Mouse (Mus musculus) layer of hippocampus, adult 2 months (tissue): ENCODE results near the gene Trabd2b. TPM values are rescaled to one million over a fixed set of nuclear protein-coding genes. Genes with fewer than 3 reads are reported as not detected.

Experiments
- DNase-seq, 2 experiments: peaks; one replicate each; pipeline ENCODE4 v3.0.0; 2022; ENCODE audit warnings: low spot score in 2 of 2
- H3K27ac ChIP-seq: fragments of 200-600 bp; 2 replicates; pipeline ENCODE4 v1.8.1; 2022
- H3K4me3 ChIP-seq: fragments of 200-600 bp; 2 replicates; pipeline ENCODE4 v1.8.1; 2022; ENCODE audit warnings: mild to moderate bottlenecking
- CTCF ChIP-seq: fragments of 200-600 bp; conservative IDR thresholded peaks from 2 replicates; pipeline ENCODE4 v1.8.1; 2022; ENCODE audit warnings: antibody characterized with exemption, mild to moderate bottlenecking, moderate library complexity
- total RNA-seq, 2 experiments: library from RNA; stranded (reverse); gene quantifications; 2 replicates each; pipeline ENCODE4 v1.2.3; 2021

The Trabd2b gene
- total RNA-seq, 2 experiments from 2014 or later, result 1.5 to 1.6 TPM

GRCm38 (mm10) chr4:114624114-114624910 is 217.8 kb downstream of the Trabd2b start:
- Histone ChIP-seq H3K27ac (no peak overlapping the region), H3K4me3 (no peak overlapping the region)
- DNase-seq, result no peak
- TF ChIP-seq CTCF, result no peak

GRCm38 (mm10) chr4:114625357-114625756 is 218.8 kb downstream of the Trabd2b start:
- no peak for DNase-seq
- Histone ChIP-seq H3K4me3 (no peak overlapping the region), H3K27ac (peak overlapping the region; percentile 25; the same call in 1 of the 2 replicates)
- no peak for TF ChIP-seq CTCF

GRCm38 (mm10) chr4:114625920-114626319 is 219.4 kb downstream of the Trabd2b start:
- TF ChIP-seq CTCF, result peak; percentile 36
- H3K27ac ChIP-seq, result peak overlapping the region; percentile 25; the same call in 1 of the 2 replicates
- no peak for DNase-seq
- no peak overlapping the region for H3K4me3 ChIP-seq

GRCm38 (mm10) chr4:114627674-114628293 is 221.3 kb downstream of the Trabd2b start:
- TF ChIP-seq CTCF, result no peak
- no peak for DNase-seq
- Histone ChIP-seq H3K27ac (no peak overlapping the region), H3K4me3 (no peak overlapping the region)

GRCm38 (mm10) chr4:114635889-114636288 is 229.4 kb downstream of the Trabd2b start:
- Histone ChIP-seq H3K4me3 (no peak overlapping the region), H3K27ac (peak overlapping the region; percentile 49; the same call in 1 of the 2 replicates)
- TF ChIP-seq CTCF, result peak; percentile 86
- peak; percentile 71 to 80 for DNase-seq

GRCm38 (mm10) chr4:114636324-114636723 is 229.8 kb downstream of the Trabd2b start:
- H3K4me3 ChIP-seq, result no peak overlapping the region
- H3K27ac ChIP-seq, result peak overlapping the region; percentile 49; the same call in 1 of the 2 replicates
- TF ChIP-seq CTCF, result no peak
- DNase-seq, result peak; percentile 46 to 61

- Histone ChIP-seq H3K4me3 (no peak overlapping the region), H3K27ac (no peak overlapping the region)
- DNase-seq, result no peak
- TF ChIP-seq CTCF, result peak; percentile 73
Measured at GRCm38 (mm10) chr4:114637120-114637519, 230.6 kb downstream of the Trabd2b start.

- TF ChIP-seq CTCF, result no peak
- no peak for DNase-seq
- no peak overlapping the region for H3K27ac ChIP-seq
- no peak overlapping the region for H3K4me3 ChIP-seq
Measured at GRCm38 (mm10) chr4:114642469-114642868, 235.9 kb downstream of the Trabd2b start.

- no peak overlapping the region for H3K4me3 ChIP-seq
- no peak for DNase-seq
- H3K27ac ChIP-seq, result no peak overlapping the region
- no peak for TF ChIP-seq CTCF
Measured at GRCm38 (mm10) chr4:114643679-114644208, 237.2 kb downstream of the Trabd2b start.

- TF ChIP-seq CTCF, result no peak
- H3K4me3 ChIP-seq, result no peak overlapping the region
- H3K27ac ChIP-seq, result no peak overlapping the region
- no peak for DNase-seq
Measured at GRCm38 (mm10) chr4:114645341-114645740, 238.8 kb downstream of the Trabd2b start.

GRCm38 (mm10) chr4:114646825-114647681 is 240.5 kb downstream of the Trabd2b start:
- H3K4me3 ChIP-seq, result no peak overlapping the region
- DNase-seq, result no peak
- no peak for TF ChIP-seq CTCF

GRCm38 (mm10) chr4:114647689-114648088 is 241.2 kb downstream of the Trabd2b start:
- H3K27ac ChIP-seq, result no peak overlapping the region
- peak; percentile 95 for TF ChIP-seq CTCF
- DNase-seq, result peak; percentile 57 to 91
- no peak overlapping the region for H3K4me3 ChIP-seq

More at GRCm38 (mm10) chr4:114646825-114647681, 240.5 kb downstream of the Trabd2b start:
- H3K27ac ChIP-seq, result no peak overlapping the region

GRCm38 (mm10) chr4:114648532-114649074 is 242.1 kb downstream of the Trabd2b start:
- H3K4me3 ChIP-seq, result no peak overlapping the region
- no peak for TF ChIP-seq CTCF

More at GRCm38 (mm10) chr4:114648532-114649074, 242.1 kb downstream of the Trabd2b start:
- H3K27ac ChIP-seq, result no peak overlapping the region
- no peak for DNase-seq
